Mouse (Mus musculus): ENCODE measurements around the gene She.
"Not testable (repeated sequence)": the region's sequence is repeated elsewhere in the genome, so short reads cannot be mapped to it uniquely, and the experiment has no call there.

The She gene

GRCm38 (mm10) chr3:89830815-89831591, at the start of gene She:
TSS of gene She (plus strand) at chr3:89831370.
- DNase-seq (ENCODE audit: extremely low spot score, low read depth, low spot score): no peak

DNA sequence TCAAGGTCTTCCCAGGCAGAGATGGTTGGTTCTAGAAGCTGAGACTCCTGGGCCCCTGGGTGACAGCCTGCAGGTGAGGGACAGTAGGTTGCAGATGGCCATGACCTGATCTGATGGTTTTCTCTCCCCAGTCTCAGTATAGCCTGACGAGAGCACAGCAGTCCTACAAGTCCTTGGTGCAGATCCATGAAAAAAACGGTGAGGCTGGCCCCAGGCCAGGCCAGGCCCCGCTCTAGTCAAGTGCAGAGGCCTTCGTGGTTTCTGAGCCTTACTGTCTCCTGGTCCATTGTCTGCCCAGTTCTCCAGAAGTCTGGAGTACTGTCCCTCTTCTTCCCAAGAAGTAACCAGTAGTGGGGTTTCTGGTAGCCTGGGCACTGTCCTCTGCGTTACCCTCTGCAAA, 49.5 kb upstream of the She start:
- DNase-seq (ENCODE audit: extremely low spot score, low read depth, low spot score): no peak

- no peak for DNase-seq (ENCODE audit: extremely low spot score, low read depth, low spot score)
Measured at GRCm38 (mm10) chr3:89784991-89785753, 46.0 kb upstream of the She start.

DNA sequence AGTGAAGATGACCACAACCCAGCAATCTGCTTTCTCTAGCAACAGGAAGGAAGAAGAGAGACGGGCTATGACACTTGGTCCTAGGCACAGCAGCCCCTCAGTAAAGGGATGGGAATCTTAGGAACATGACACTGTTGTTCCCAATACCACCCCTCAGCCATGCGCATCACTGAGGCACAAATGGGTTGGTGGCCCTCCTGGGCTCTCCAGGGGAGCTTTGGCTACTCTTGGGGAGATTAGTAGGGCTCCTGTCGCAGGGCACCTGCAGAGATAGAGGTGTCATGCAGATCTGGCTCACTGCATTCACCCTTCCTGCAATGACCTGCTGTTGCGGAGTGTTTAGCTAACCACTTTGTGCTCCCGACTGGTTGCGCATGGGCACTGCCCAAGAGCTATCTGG, 44.9 kb upstream of the She start:
- DNase-seq (ENCODE audit: extremely low spot score, low read depth, low spot score): no peak

DNA sequence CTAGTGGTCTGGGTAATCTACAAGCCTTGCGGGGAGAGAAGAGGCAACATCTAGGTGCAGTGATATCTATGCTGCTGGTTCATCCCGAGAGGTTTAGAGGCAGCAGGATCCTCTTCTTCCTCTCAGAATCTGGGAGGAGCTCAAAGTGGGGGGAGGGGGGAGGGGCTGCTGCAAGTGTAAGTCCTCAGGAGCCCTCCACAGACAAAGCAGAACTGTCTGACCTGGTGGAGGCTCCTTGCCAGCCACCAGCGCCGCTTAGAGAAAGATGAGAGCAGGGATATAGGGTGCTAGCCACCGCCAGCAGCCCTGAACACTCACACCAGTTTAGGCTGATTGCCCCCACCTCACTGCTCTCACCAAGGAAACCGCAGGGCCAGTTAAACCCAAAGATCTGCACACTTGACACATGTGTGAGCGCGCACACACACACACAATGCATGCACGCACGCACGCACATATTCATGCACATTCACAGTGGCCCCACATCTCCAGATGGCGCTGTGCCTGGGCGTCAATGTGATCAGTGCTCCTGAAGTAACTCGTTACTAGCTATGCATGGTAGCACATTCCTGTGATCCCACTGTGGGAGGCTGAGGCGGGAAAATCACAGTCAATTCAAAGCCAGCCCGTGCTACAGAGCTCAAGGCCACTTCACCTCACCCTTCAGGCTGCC, 42.4 kb upstream of the She start:
- DNase-seq (ENCODE audit: extremely low spot score, low read depth, low spot score): no peak

- DNase-seq (ENCODE audit: extremely low spot score, low read depth, low spot score): no peak
Measured at GRCm38 (mm10) chr3:89794616-89795015, 36.6 kb upstream of the She start.

DNA sequence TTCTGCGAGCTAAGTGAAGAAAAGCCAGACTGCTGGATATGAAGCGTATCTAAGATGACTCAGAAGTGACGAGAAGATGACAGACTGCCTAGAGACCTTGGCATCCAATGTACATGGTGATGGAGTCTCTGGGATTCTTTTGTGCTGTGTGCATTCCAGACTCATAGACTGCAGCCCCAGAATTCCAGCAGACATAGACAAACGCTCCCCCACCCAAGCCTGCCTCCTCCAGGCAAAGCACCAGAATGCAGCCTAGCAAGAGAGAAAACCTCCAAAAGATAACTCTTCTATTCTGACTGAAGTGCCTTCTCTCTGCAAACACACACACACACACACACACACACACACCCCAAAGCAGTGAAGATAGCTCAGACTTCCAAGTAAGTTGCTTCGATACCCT, 35.4 kb upstream of the She start:
- DNase-seq (ENCODE audit: extremely low spot score, low read depth, low spot score): no peak

DNA sequence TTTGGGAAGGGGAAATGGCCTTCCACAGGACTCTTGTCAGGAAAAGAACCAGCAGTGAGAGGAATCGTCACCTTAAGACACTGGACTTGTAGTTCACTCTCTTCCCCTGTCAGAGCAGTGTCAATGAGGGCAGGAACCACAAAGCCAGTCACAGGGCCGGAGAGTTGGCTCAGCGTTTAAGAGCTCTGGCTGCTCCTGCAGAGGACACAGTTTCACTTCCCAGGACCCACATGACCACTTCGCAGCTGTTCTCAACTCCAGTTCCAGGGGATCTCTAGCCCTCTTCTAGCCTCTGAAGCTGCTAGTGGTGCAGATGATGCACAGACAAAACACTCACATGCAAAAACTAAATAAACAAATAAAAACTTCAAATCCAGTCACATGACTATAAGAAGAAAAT, 34.8 kb upstream of the She start:
- no peak for DNase-seq (ENCODE audit: extremely low spot score, low read depth, low spot score)

DNA sequence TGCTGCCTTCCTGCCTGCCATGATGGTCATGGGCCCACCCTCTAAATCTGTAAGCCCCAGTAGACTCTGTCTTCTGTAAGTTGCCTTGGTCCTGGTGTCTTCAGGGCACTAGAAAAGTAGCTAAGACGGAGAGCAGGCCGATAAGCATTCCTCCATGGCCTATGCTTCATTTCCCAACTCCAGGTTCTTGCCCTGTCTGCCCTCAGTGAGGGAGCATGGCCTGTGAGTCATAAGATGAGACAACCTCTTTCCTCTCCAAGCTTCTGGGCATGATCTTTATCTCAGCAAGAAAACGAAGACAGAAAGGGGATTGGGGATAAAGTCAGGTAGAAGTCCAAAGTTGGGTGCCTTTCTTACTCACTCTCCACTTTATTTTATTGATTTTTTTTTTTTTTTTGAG, 32.7 kb upstream of the She start:
- DNase-seq (ENCODE audit: extremely low spot score, low read depth, low spot score): no peak

DNA sequence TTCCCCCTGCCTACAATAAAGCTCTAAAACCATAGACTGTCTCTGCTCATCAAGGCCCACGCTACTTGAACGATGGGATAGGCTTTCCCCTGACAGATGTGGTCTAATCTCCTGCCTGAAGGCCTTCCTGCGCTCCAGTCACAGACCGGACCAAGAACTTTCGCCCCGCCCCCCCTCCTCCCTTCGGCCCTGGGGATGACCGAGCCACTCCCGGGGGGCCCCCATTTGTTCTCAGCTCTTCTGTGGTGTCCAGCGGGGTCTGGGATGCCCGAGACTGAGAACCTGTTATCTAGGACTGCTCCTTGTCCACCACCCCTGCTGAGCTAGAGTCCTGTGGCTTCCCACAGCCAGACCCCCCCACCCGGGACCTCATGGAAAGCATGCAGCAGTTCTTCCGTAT, 31.7 kb upstream of the She start:
- no peak for DNase-seq (ENCODE audit: extremely low spot score, low read depth, low spot score)

DNA sequence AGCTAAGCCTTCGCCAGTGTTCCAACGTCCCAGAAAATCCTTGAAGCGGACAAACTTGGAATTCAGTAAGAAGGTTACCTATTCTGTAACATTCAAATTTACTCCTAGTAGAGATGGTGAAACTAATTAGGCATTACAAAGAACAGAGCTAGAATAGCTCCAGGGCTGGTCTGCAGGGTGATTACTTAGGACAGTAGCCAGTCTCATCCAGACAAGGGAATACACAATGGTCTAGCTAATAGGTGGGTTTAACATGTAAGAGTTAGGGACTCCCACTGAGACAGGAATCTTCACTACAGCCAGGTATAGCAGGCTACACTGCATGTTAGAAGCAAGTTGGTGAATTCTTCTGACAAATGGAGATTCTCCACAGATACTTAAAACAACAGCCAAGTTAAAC, 31.1 kb upstream of the She start:
- DNase-seq (ENCODE audit: extremely low spot score, low read depth, low spot score): not testable (repeated sequence)

GRCm38 (mm10) chr3:89800774-89801506, 30.2 kb upstream of the She start:
- no peak for DNase-seq (ENCODE audit: extremely low spot score, low read depth, low spot score)

DNA sequence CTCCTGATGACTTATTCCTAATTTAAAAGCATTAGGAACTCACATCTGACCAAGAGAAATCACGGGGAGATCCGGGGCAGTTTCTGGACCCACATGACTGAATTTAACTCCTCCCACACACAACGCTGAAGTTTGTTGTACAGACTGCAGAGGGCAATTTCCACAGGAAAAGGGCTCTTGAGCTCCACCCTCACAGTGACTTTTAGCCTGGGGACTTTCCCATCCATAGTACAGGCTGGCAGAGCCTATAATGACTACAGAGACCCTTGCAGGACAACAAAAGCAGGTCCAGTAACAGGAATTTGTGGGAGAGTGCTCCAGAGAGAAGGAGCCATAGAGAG, 29.7 kb upstream of the She start:
- no peak for DNase-seq (ENCODE audit: extremely low spot score, low read depth, low spot score)

- no peak for DNase-seq (ENCODE audit: extremely low spot score, low read depth, low spot score)
Measured at GRCm38 (mm10) chr3:89802876-89803275, 28.3 kb upstream of the She start.

- no peak for DNase-seq (ENCODE audit: extremely low spot score, low read depth, low spot score)
Measured at GRCm38 (mm10) chr3:89805179-89805578, 26.0 kb upstream of the She start.

DNA sequence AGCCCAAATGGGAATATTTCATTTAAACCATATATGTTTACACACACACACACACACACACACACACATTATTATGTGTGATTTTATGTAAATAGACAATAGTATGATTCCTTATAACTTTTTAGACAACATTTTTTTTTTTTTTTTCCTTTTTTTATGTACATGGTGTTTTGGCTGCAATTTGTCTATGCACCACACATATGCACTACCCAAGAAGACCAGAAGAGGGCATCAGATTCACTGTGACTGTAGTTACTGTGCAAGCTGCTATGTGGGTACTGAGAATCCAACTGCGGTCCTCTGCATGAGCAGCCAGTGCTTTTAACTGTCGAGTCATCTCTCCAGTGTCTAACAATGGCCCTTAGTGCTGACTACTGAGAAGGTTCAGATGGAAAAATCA, 24.4 kb upstream of the She start:
- no peak for DNase-seq (ENCODE audit: extremely low spot score, low read depth, low spot score)

DNA sequence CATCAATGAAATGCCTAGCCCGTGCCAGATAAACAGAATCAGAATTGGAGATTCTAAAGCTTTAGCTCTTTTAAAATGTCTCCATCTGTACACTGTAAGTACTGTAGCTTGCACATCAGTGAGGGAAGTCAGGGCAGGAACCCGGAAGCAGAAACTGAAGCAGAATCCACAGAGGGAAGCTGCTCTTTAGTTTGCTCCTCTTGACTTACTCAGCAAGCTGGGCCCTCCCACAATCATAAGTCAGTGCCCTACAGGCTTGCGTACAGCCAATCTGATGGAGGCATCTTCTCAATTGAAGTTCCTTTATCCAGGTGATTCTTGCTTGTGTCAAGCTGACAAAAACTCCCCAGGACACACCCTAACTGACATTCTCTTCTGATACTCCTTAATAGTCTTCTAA, 24.0 kb upstream of the She start:
- DNase-seq (ENCODE audit: extremely low spot score, low read depth, low spot score): no peak

GRCm38 (mm10) chr3:89807881-89808280, 23.3 kb upstream of the She start:
- no peak for DNase-seq (ENCODE audit: extremely low spot score, low read depth, low spot score)

DNA sequence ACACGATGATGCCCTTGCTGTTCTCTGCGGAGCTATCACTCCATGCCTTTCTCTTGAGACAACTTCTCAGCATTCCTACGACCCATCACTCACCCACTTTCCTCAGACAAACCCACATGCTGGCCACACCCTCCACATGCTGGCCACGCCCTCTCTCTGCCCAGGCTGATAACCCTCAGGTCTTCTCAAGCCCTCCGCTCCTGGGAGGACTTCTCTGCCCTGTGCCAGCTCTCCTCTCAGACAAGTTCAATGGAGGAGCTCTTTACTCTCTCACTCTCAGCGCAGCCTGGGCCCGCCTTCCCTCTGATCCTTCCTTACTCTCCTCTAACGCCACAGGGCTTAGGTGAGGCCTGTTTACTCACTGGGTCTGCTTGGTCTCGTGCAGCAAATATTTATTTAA, 22.5 kb upstream of the She start:
- DNase-seq (ENCODE audit: extremely low spot score, low read depth, low spot score): no peak

DNA sequence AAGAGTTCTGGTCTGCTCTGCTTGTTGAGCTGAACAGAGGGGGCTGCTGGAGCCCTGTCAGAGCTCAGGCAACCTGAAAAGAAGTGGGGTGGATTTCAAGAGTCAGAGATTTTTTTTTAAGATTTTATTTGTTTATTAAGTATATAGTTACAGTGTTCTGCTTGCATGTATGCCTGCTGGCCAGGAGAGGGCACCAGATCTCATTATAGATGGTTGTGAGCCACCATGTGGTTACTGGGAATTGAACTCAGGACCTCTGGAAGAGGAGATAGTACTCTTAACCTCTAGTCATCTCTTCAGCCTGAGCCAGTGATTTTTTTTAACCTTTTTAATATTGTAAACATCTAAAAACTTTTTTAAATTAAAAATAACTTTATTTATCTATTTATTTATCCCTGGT, 20.3 kb upstream of the She start:
- DNase-seq (ENCODE audit: extremely low spot score, low read depth, low spot score): no peak

- DNase-seq (ENCODE audit: extremely low spot score, low read depth, low spot score): no peak
Measured at GRCm38 (mm10) chr3:89812166-89812565, 19.0 kb upstream of the She start.

Measured in hindlimb bud, embryonic 11.5 days (tissue).